Mouse (Mus musculus) hindbrain, embryonic 10.5 days (tissue): Measurements from ENCODE around the gene Gm5108. TPM values are rescaled to one million over a fixed set of nuclear protein-coding genes. Genes with fewer than 3 reads are reported as not detected.

Experiments
- DNase-seq: peaks from one replicate; pipeline ENCODE4 v3.0.0-alpha.2; 2017; ENCODE audit warnings: low spot score
- H3K27ac ChIP-seq: fragments of 300-500 bp; sonication (generic); 2 replicates; pipeline ENCODE4 v1.5.1; 2016; ENCODE audit warnings: mild to moderate bottlenecking, moderate library complexity
- H3K27me3 ChIP-seq: fragments of 300-500 bp; sonication (generic); 2 replicates; pipeline ENCODE4 v1.6.1; 2016; ENCODE audit warnings: mild to moderate bottlenecking; ENCODE audit not compliant: poor library complexity, insufficient read depth, severe bottlenecking
- H3K36me3 ChIP-seq: fragments of 300-500 bp; sonication (generic); 2 replicates; pipeline ENCODE4 v1.6.1; 2016; ENCODE audit warnings: mild to moderate bottlenecking, moderate library complexity
- H3K4me1 ChIP-seq: fragments of 300-500 bp; sonication (generic); replicated peaks from 2 replicates; pipeline ENCODE4 v1.6.1; 2016; ENCODE audit warnings: mild to moderate bottlenecking
- H3K4me3 ChIP-seq: fragments of 300-500 bp; sonication (generic); 2 replicates; pipeline ENCODE4 v1.5.1; 2016; ENCODE audit warnings: mild to moderate bottlenecking, moderate library complexity
- H3K9me3 ChIP-seq: fragments of 300-500 bp; sonication (generic); 2 replicates; pipeline ENCODE4 v1.6.1; 2016; ENCODE audit warnings: mild to moderate bottlenecking, moderate library complexity
- WGBS: fragments of 180-500 bp; shearing (Covaris S2); methylation state at CpG from one replicate; pipeline ENCODE4 v1.1.7; 2016; 5-methylcytosine and 5-hydroxymethylcytosine counted together
- polyA plus RNA-seq: library from polyadenylated mRNA; unstranded; fragments of >200 nt; fragmentation: Nextera tagmentation; extraction: Ambion mirVana; gene quantifications from 2 replicates; pipeline ENCODE4 v1.2.1, GENCODE M21; 2016

Gene Gm5108
- polyA plus RNA-seq = not detected in 2 replicates

GRCm38 (mm10) chr5:67941369-67941768, at the start of gene Gm5108:
Gm5108 (plus strand) TSS chr5:67941669.
- H3K4me3 ChIP-seq = no peak within 1 kb of the TSS
- no peak within 1 kb of the TSS for H3K27ac ChIP-seq
- no peaks in the 10 kb centered on the region for H3K36me3 ChIP-seq
- DNase-seq = no peak
- H3K9me3 ChIP-seq = no peaks in the 10 kb centered on the region
- H3K4me1 ChIP-seq = 0 out of 2 replicates have a peak, but pooled peaks cover 4% of the 10 kb centered on the region
- H3K27me3 ChIP-seq = no peaks in the 10 kb centered on the region
- WGBS = 99% methylated on average over 2 of the region's 2 CpGs

DNA sequence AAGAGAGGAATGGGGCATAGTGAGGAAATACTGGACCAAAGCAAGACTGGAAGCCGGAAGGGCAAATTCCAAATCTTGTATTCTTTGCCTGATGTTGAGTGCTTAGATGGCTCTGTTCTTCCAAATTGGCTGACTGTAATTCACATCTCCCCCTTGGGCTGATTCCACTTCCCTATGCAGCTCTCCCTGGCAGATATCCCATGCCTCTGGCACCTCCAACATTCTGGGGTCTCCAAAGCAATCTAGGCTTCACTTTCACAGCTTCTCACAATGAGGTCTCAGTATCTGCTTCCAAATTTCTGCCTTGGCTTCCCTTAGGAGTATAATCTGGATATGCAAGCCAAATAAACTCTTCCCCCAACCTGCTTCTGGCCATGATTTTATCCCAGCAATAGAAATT, 42.5 kb upstream of the Gm5108 start:
- no peaks in the 10 kb centered on the region for H3K36me3 ChIP-seq
- H3K27ac ChIP-seq = no peak overlapping the region
- H3K9me3 ChIP-seq = no peaks in the 10 kb centered on the region
- no peaks in the 10 kb centered on the region for H3K4me1 ChIP-seq
- WGBS = 91% methylated on average over 1 of the region's 1 CpGs
- H3K27me3 ChIP-seq = no peaks in the 10 kb centered on the region
- H3K4me3 ChIP-seq = no peak overlapping the region
- no peak for DNase-seq

- H3K36me3 ChIP-seq = no peaks in the 10 kb centered on the region
- no peaks in the 10 kb centered on the region for H3K27me3 ChIP-seq
- no peaks in the 10 kb centered on the region for H3K9me3 ChIP-seq
- 78% methylated on average over 2 of the region's 2 CpGs for WGBS
- H3K4me3 ChIP-seq = no peak overlapping the region
- H3K4me1 ChIP-seq = no peaks in the 10 kb centered on the region
- DNase-seq = no peak
- no peak overlapping the region for H3K27ac ChIP-seq
These were observed 36.9 kb upstream of the Gm5108 start for GRCm38 (mm10) chr5:67904555-67904954.

GRCm38 (mm10) chr5:67930584-67930983, 10.9 kb upstream of the Gm5108 start:
- no peaks in the 10 kb centered on the region; the same call in 1 of the 2 replicates for H3K27me3 ChIP-seq
- H3K36me3 ChIP-seq = no peaks in the 10 kb centered on the region
- no peak for DNase-seq
- no peak overlapping the region for H3K4me3 ChIP-seq
- H3K4me1 ChIP-seq = no peaks in the 10 kb centered on the region
- H3K9me3 ChIP-seq = no peaks in the 10 kb centered on the region
- no peak overlapping the region for H3K27ac ChIP-seq
- WGBS = 65% methylated on average over 4 of the region's 4 CpGs

DNA sequence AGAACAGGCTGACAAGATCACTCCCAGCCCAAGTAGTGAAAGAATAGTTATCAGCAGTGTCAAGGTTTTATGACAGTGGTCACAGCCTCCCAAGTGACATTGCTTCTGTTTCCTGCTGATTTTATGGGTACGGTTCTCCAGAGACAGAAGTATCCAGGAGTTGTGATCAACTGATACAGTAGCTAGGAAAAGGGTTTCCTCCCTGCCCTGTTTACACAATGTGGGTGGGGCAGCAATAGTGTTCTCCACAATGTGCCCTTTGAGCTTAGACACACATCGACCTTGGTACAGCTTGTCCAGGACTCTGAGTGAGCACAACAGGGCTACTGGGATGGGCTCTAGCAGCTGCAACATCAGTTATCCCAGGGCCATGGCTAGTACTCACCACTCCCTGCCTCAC, 9.8 kb upstream of the Gm5108 start:
- no peak overlapping the region for H3K4me3 ChIP-seq
- no peaks in the 10 kb centered on the region for H3K36me3 ChIP-seq
- no peak for DNase-seq
- no peaks in the 10 kb centered on the region; the same call in 1 of the 2 replicates for H3K27me3 ChIP-seq
- H3K27ac ChIP-seq = no peak overlapping the region
- 78% methylated on average over 2 of the region's 2 CpGs for WGBS
- H3K4me1 ChIP-seq = no peaks in the 10 kb centered on the region
- H3K9me3 ChIP-seq = no peaks in the 10 kb centered on the region

GRCm38 (mm10) chr5:67943199-67943598, 1.7 kb downstream of the Gm5108 start:
- no peaks in the 10 kb centered on the region for H3K27me3 ChIP-seq
- H3K27ac ChIP-seq = no peak overlapping the region
- WGBS = 75% methylated on average over 2 of the region's 2 CpGs
- no peaks in the 10 kb centered on the region for H3K9me3 ChIP-seq
- 0 out of 2 replicates have a peak, but pooled peaks cover 4% of the 10 kb centered on the region for H3K4me1 ChIP-seq
- no peak overlapping the region for H3K4me3 ChIP-seq
- no peaks in the 10 kb centered on the region for H3K36me3 ChIP-seq
- no peak for DNase-seq

DNA sequence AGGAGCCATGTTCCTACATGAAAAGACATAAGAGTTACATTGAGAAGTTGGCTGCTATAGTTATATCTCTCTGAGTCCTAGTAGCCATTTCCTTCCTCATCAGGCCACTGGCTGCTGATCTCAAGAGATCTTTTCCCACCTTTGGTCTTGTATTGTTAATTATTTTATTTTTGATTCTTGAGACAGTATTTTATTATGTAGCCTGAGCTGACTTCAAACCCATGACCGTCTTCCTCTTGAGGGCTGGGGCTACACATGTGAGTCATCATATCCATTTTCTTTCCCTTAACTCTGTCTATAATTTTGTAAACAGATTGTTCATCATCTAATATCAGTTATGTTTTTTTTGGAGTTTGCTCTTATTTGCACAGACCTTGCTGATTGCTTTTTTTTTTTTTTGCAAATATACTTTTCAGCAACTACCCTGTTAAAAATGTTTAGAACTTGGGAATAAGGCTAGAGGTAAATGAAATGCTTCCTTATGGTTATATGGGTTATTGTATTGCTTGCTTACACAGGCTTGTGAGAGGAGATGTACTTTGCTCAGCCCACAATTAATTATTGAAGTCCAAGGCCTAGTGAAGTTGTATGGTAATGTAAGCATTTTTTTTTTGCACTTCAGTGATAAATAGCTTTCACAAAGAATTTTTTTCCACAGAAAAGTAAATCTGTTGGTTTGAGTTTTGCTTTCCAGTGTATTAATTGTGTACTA, 2.8 kb downstream of the Gm5108 start:
- Histone ChIP-seq H3K4me1 (0 out of 2 replicates have a peak, but pooled peaks cover 2% of the 10 kb centered on the region), H3K27me3 (no peaks in the 10 kb centered on the region), H3K27ac (no peak overlapping the region), H3K4me3 (no peak overlapping the region), H3K9me3 (no peaks in the 10 kb centered on the region), H3K36me3 (no peaks in the 10 kb centered on the region)
- WGBS = 96% methylated on average over 1 of the region's 1 CpGs
- no peak for DNase-seq

GRCm38 (mm10) chr5:67946321-67946720, 4.9 kb downstream of the Gm5108 start, which contains the start of gene Gm21905:
Gm21905 (minus strand) TSS chr5:67946421.
- DNase-seq = no peak
- WGBS = 86% methylated on average over 5 of the region's 5 CpGs
- no peaks in the 10 kb centered on the region for H3K27me3 ChIP-seq

DNA sequence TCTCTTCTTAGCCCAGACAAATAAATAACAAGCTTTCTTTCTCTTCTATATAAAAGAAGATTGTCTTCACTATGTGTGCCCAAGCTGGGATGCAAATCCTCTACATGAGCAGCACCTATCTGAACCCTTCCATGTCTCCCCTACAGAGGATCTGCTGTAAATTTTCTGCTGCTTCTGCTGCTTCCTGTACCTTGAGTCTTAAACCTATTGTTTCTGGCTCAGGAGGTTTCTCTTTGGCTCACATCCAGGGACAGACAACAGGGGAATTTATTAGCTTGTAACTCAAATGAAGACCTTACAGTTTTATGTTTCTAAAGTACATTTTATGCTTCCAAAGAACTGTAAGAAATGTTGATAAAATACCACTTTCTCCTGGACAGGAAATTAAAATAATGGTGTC, 5.5 kb downstream of the Gm5108 start:
- H3K4me1 ChIP-seq = no peaks in the 10 kb centered on the region
- H3K9me3 ChIP-seq = no peaks in the 10 kb centered on the region
- DNase-seq = no peak
- no peaks in the 10 kb centered on the region for H3K27me3 ChIP-seq
- no peaks in the 10 kb centered on the region for H3K36me3 ChIP-seq
- H3K27ac ChIP-seq = no peak overlapping the region
- H3K4me3 ChIP-seq = no peak overlapping the region

More at GRCm38 (mm10) chr5:67946321-67946720, 4.9 kb downstream of the Gm5108 start, which contains the start of gene Gm21905:
- Histone ChIP-seq H3K4me3 (no peak within 1 kb of the TSS), H3K4me1 (no peaks in the 10 kb centered on the region), H3K27ac (no peak within 1 kb of the TSS), H3K36me3 (no peaks in the 10 kb centered on the region), H3K9me3 (no peaks in the 10 kb centered on the region)

GRCm38 (mm10) chr5:67948074-67948473, 6.6 kb downstream of the Gm5108 start:
- Histone ChIP-seq H3K9me3 (no peaks in the 10 kb centered on the region), H3K4me1 (no peaks in the 10 kb centered on the region), H3K27me3 (no peaks in the 10 kb centered on the region), H3K36me3 (no peaks in the 10 kb centered on the region), H3K27ac (no peak overlapping the region), H3K4me3 (no peak overlapping the region)
- 91% methylated on average over 5 of the region's 5 CpGs for WGBS
- DNase-seq = no peak

DNA sequence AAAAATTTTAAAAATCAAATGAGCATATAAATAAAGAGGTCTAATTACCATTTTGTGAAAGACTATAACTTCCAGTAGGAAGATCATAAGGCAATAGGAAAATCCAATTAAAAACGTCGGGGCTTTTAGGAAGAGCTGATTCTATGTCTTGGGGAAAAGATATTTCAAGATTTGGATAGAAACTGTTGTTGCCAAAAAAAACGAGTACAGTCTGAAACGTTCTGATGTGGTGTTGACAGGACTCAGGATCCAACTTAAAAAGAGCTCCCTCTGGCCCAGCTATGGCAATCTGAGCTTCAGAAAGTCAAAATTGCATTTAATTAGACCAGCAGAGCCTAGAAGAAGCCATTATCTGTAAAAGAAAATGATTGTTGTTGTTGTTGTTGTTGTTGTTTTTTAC, 12.6 kb downstream of the Gm5108 start:
- no peak overlapping the region for H3K27ac ChIP-seq
- DNase-seq = no peak
- H3K4me3 ChIP-seq = no peak overlapping the region
- H3K27me3 ChIP-seq = no peaks in the 10 kb centered on the region
- WGBS = 85% methylated on average over 4 of the region's 4 CpGs
- H3K4me1 ChIP-seq = no peaks in the 10 kb centered on the region; the same call in 1 of the 2 replicates
- H3K9me3 ChIP-seq = no peaks in the 10 kb centered on the region
- H3K36me3 ChIP-seq = no peaks in the 10 kb centered on the region

DNA sequence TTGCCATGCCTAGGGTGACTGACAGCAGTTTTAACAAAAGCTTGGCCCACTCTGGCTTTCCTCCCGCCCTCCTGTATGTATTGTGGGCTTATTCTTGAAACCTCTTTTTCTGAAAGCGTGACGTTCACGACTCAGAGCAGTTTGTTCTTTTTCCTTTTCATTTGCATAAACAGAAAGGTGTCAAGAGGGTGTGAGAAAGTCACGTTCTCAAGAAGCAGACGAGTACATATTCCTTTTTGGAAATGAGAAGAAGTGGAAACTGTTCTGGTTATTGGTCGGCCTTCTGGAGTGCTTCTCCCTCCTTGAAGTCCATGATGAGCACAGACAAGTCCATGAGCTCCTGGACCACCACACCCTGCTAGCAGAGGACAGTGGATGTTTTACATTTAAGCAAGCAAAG, 14.0 kb downstream of the Gm5108 start:
- no peaks in the 10 kb centered on the region for H3K27me3 ChIP-seq
- no peak overlapping the region for H3K4me3 ChIP-seq
- H3K36me3 ChIP-seq = no peaks in the 10 kb centered on the region
- no peak for DNase-seq
- H3K9me3 ChIP-seq = no peaks in the 10 kb centered on the region
- 61% methylated on average over 7 of the region's 7 CpGs for WGBS
- H3K27ac ChIP-seq = no peak overlapping the region
- H3K4me1 ChIP-seq = no peaks in the 10 kb centered on the region; the same call in 1 of the 2 replicates

DNA sequence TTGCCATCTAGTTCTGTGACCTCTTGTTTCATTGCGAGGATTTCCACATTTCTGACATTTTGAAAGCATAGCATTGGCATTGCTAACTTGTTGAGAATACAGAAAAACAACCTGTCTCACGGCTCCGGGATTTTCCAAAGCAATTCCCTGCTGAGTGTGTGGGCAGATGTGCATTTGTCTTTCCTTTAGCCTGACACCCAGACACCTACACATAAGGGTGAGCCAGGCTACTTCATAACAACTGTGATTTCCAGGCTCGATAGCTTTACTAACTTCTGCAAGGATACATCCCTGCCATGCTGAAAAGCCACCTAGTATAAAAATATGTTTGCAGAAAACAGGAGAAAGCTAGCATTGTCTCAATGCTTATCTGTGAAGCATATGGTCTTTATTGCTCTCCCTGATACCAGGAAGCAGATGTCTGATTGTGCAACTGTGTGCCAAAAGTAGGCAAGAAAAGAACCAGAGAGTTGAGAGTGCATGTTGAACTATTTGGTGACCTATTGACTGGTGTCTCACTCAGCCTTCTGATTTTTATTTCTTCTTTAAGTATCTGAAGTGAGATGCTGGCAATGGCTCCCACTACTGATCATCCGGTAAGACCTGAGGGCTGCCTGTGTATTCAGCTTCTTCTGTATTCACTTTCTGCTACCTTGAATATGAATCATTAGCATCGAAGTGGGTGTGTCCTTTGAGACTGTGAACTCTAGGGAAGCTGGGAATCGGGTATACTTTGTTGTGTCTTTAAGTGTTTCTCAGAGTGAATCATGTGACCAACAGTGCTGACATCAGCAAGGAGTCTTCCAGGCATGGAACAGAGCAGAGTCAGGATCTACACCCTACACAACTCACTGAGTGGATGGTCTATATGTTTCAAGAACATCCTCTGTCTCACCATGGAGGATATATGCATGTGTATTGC, 20.5 kb downstream of the Gm5108 start:
- Histone ChIP-seq H3K4me1 (no peaks in the 10 kb centered on the region), H3K27ac (no peak overlapping the region), H3K27me3 (no peaks in the 10 kb centered on the region), H3K9me3 (no peaks in the 10 kb centered on the region), H3K36me3 (no peaks in the 10 kb centered on the region), H3K4me3 (no peak overlapping the region)
- WGBS = 83% methylated on average over 7 of the region's 7 CpGs
- no peak for DNase-seq
